Mouse (Mus musculus) kidney, embryonic 16.5 days (tissue): Measurements from ENCODE around the gene Nlrp1a. TPM values are rescaled to one million over a fixed set of nuclear protein-coding genes. Genes with fewer than 3 reads are reported as not detected.

Experiments used
- ATAC-seq: fragments of 200-750 bp; cut with Nextera tagmentation; 2 replicates; pipeline ENCODE4 v1.8.0; 2017; ENCODE audit warnings: moderate TSS enrichment; ENCODE audit not compliant: low FRiP score, low TSS enrichment
- H3K27ac ChIP-seq: fragments of 300-500 bp; sonication (generic); 2 replicates; pipeline ENCODE4 v1.5.1; 2014; ENCODE audit warnings: low read length
- H3K27me3 ChIP-seq: fragments of 300-500 bp; sonication (generic); 2 replicates; pipeline ENCODE4 v1.6.1; 2014; ENCODE audit warnings: low read length, control low read depth, mixed read lengths; ENCODE audit not compliant: insufficient read depth
- H3K36me3 ChIP-seq: fragments of 300-500 bp; sonication (generic); 2 replicates; pipeline ENCODE4 v1.6.1; 2014; ENCODE audit warnings: low read length, control low read depth, mixed read lengths; ENCODE audit not compliant: insufficient read depth
- H3K4me1 ChIP-seq: fragments of 300-500 bp; sonication (generic); 2 replicates; pipeline ENCODE4 v1.6.1; 2014; ENCODE audit warnings: low read length, control low read depth, mixed read lengths; ENCODE audit not compliant: insufficient read depth
- H3K4me2 ChIP-seq: fragments of 300-500 bp; sonication (generic); replicated peaks from 2 replicates; pipeline ENCODE4 v1.6.1; 2014; ENCODE audit warnings: low read depth, low read length
- H3K4me3 ChIP-seq: fragments of 300-500 bp; sonication (generic); 2 replicates; pipeline ENCODE4 v1.5.1; 2014; ENCODE audit warnings: mild to moderate bottlenecking, low read length
- H3K9ac ChIP-seq: fragments of 300-500 bp; sonication (generic); replicated peaks from 2 replicates; pipeline ENCODE4 v1.6.1; 2014; ENCODE audit warnings: low read length
- H3K9me3 ChIP-seq: fragments of 300-500 bp; sonication (generic); 2 replicates; pipeline ENCODE4 v1.6.1; 2016; ENCODE audit warnings: low read length, control low read depth
- WGBS: fragments of 180-500 bp; shearing (Covaris S2); extraction: QIAGEN DNeasy Blood & Tissue Kit; methylation state at CpG from one replicate; pipeline ENCODE4 v1.1.7; 2014; 5-methylcytosine and 5-hydroxymethylcytosine counted together
- polyA plus RNA-seq: library from polyadenylated mRNA; unstranded; fragments of >200 nt; fragmentation: Nextera tagmentation; extraction: Ambion mirVana; gene quantifications from 2 replicates; pipeline ENCODE4 v1.2.1, GENCODE M21; 2015

Nlrp1a gene
- polyA plus RNA-seq, result 0.06 and 0.14 TPM in 2 replicates

- H3K27ac ChIP-seq, result no peak within 1 kb of the TSS
- no peak for ATAC-seq
- H3K9ac ChIP-seq, result no peak within 1 kb of the TSS
- no peak within 1 kb of the TSS for H3K4me2 ChIP-seq
- H3K4me3 ChIP-seq, result no peak within 1 kb of the TSS
- H3K4me1 ChIP-seq, result no peaks in the 10 kb centered on the region
- H3K9me3 ChIP-seq, result no peaks in the 10 kb centered on the region
- no peaks in the 10 kb centered on the region for H3K27me3 ChIP-seq
- 72% methylated on average over 3 of the region's 3 CpGs for WGBS
- H3K36me3 ChIP-seq, result no peaks in the 10 kb centered on the region
These were observed at the start of gene Nlrp1a for GRCm38 (mm10) chr11:71144661-71145060. Gene Nlrp1a, minus strand, starts transcription at chr11:71144704.

GRCm38 (mm10) chr11:71169633-71170032, 25.1 kb upstream of the Nlrp1a start:
- Histone ChIP-seq H3K4me1 (no peaks in the 10 kb centered on the region), H3K4me2 (no peak overlapping the region), H3K36me3 (no peaks in the 10 kb centered on the region), H3K9ac (no peak overlapping the region), H3K4me3 (no peak overlapping the region), H3K27me3 (no peaks in the 10 kb centered on the region), H3K9me3 (no peaks in the 10 kb centered on the region), H3K27ac (no peak overlapping the region)
- WGBS, result 80% methylated on average over 1 of the region's 1 CpGs
- ATAC-seq, result no peak

GRCm38 (mm10) chr11:71164139-71164538, 19.6 kb upstream of the Nlrp1a start:
- WGBS, result 56% methylated on average over 1 of the region's 1 CpGs
- H3K4me2 ChIP-seq, result no peak overlapping the region
- no peaks in the 10 kb centered on the region for H3K9me3 ChIP-seq
- no peaks in the 10 kb centered on the region for H3K4me1 ChIP-seq
- no peaks in the 10 kb centered on the region for H3K27me3 ChIP-seq
- H3K4me3 ChIP-seq, result no peak overlapping the region
- no peaks in the 10 kb centered on the region for H3K36me3 ChIP-seq
- ATAC-seq, result no peak
- H3K9ac ChIP-seq, result no peak overlapping the region
- H3K27ac ChIP-seq, result no peak overlapping the region

- Histone ChIP-seq H3K4me1 (no peaks in the 10 kb centered on the region), H3K4me2 (no peak overlapping the region), H3K4me3 (no peak overlapping the region), H3K36me3 (no peaks in the 10 kb centered on the region), H3K27me3 (no peaks in the 10 kb centered on the region), H3K27ac (no peak overlapping the region), H3K9me3 (no peaks in the 10 kb centered on the region), H3K9ac (no peak overlapping the region)
- WGBS, result 90% methylated on average over 3 of the region's 3 CpGs
- ATAC-seq, result no peak
These were observed 15.1 kb upstream of the Nlrp1a start for GRCm38 (mm10) chr11:71159439-71160136.

GRCm38 (mm10) chr11:71155272-71155671, 10.8 kb upstream of the Nlrp1a start:
- Histone ChIP-seq H3K9me3 (no peaks in the 10 kb centered on the region), H3K27me3 (no peaks in the 10 kb centered on the region), H3K4me3 (no peak overlapping the region), H3K27ac (no peak overlapping the region), H3K9ac (no peak overlapping the region), H3K4me2 (no peak overlapping the region), H3K4me1 (no peaks in the 10 kb centered on the region), H3K36me3 (no peaks in the 10 kb centered on the region)
- no peak for ATAC-seq
- WGBS, result 80% methylated on average over 1 of the region's 1 CpGs

GRCm38 (mm10) chr11:71142031-71142430, 2.5 kb downstream of the Nlrp1a start:
- 87% methylated on average over 1 of the region's 1 CpGs for WGBS
- Histone ChIP-seq H3K27ac (no peak overlapping the region), H3K9me3 (no peaks in the 10 kb centered on the region), H3K4me3 (no peak overlapping the region), H3K4me2 (no peak overlapping the region), H3K9ac (no peak overlapping the region), H3K36me3 (no peaks in the 10 kb centered on the region), H3K4me1 (no peaks in the 10 kb centered on the region), H3K27me3 (no peaks in the 10 kb centered on the region)
- no peak for ATAC-seq

GRCm38 (mm10) chr11:71107128-71107527, 37.4 kb downstream of the Nlrp1a start:
- Histone ChIP-seq H3K4me2 (no peak overlapping the region), H3K9me3 (no peaks in the 10 kb centered on the region), H3K4me1 (no peaks in the 10 kb centered on the region), H3K27ac (no peak overlapping the region), H3K36me3 (no peaks in the 10 kb centered on the region), H3K9ac (no peak overlapping the region), H3K27me3 (no peaks in the 10 kb centered on the region), H3K4me3 (no peak overlapping the region)
- ATAC-seq, result no peak
- WGBS, result 78% methylated on average over 2 of the region's 2 CpGs

GRCm38 (mm10) chr11:71106261-71107021, 38.1 kb downstream of the Nlrp1a start:
- no peaks in the 10 kb centered on the region for H3K9me3 ChIP-seq
- no peaks in the 10 kb centered on the region for H3K27me3 ChIP-seq
- H3K9ac ChIP-seq, result no peak overlapping the region
- ATAC-seq, result no peak
- H3K27ac ChIP-seq, result no peak overlapping the region
- no peak overlapping the region for H3K4me2 ChIP-seq
- H3K4me3 ChIP-seq, result no peak overlapping the region
- H3K36me3 ChIP-seq, result no peaks in the 10 kb centered on the region
- H3K4me1 ChIP-seq, result no peaks in the 10 kb centered on the region

- Histone ChIP-seq H3K4me1 (no peaks in the 10 kb centered on the region), H3K9me3 (no peaks in the 10 kb centered on the region), H3K4me3 (no peak overlapping the region), H3K27me3 (no peaks in the 10 kb centered on the region), H3K36me3 (no peaks in the 10 kb centered on the region), H3K27ac (no peak overlapping the region), H3K9ac (no peak overlapping the region), H3K4me2 (no peak overlapping the region)
- ATAC-seq, result no peak
These were observed 40.6 kb downstream of the Nlrp1a start for GRCm38 (mm10) chr11:71103931-71104330.

GRCm38 (mm10) chr11:71076342-71076741, 68.2 kb downstream of the Nlrp1a start:
- no peak for ATAC-seq
- H3K36me3 ChIP-seq, result no peaks in the 10 kb centered on the region
- H3K4me3 ChIP-seq, result no peak overlapping the region
- H3K9ac ChIP-seq, result no peak overlapping the region
- peaks cover 3% of the 10 kb centered on the region; the same call in 1 of the 2 replicates for H3K9me3 ChIP-seq
- H3K4me2 ChIP-seq, result no peak overlapping the region
- 63% methylated on average over 1 of the region's 1 CpGs for WGBS
- H3K27ac ChIP-seq, result no peak overlapping the region
- H3K4me1 ChIP-seq, result no peaks in the 10 kb centered on the region
- H3K27me3 ChIP-seq, result no peaks in the 10 kb centered on the region
